Mouse (Mus musculus): ENCODE data around the gene Arhgef28.
A peak's percentile ranks its signal among the peaks of the same experiment; 100 is the strongest.

Arhgef28 gene

GRCm38 (mm10) chr13:97898590-97898989 is 307.6 kb downstream of the Arhgef28 start:
- DNase-seq, result no peak

DNA sequence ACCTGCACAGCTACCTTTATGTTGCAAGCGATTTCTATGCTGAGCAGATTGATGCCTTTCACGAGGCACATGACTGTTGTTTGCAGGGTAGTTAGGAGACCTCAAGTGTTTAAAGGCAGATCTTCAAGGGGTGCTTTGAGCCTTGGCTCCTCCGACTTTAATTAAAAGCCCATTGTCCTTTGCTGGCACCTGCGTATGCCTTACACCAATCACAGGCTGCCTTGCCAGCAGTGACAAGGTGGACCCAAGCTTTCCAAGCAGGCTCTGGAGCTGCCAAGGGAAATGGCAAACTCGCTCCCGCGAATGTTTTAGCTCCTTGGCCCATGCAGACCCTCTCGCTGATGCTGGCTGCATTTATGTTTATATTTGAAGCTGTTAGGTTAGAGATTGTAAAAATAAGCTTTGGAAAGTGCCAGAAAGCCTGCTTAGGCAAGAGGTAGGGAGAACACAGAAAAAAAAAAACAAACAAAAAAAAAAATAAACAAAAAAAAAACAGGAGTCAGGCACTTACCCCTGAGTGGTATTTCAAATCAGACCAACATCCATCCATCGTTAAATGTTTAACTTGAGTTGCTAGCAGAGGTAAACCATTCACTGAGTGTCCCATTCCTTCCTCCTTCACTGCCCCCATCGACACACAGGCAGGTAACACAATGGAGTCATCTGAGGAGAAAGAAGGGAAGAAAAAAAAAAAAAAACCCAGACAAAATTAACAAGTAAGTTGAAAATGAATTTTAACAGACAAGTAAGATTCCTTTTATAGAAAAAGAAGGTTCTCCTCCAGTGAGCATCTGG is 313.0 kb downstream of the Arhgef28 start:
- peak; percentile 32 for DNase-seq

GRCm38 (mm10) chr13:97892089-97892884 is 314.0 kb downstream of the Arhgef28 start:
- no peak for DNase-seq

GRCm38 (mm10) chr13:97888046-97888445 is 318.2 kb downstream of the Arhgef28 start:
- DNase-seq, result no peak

DNA sequence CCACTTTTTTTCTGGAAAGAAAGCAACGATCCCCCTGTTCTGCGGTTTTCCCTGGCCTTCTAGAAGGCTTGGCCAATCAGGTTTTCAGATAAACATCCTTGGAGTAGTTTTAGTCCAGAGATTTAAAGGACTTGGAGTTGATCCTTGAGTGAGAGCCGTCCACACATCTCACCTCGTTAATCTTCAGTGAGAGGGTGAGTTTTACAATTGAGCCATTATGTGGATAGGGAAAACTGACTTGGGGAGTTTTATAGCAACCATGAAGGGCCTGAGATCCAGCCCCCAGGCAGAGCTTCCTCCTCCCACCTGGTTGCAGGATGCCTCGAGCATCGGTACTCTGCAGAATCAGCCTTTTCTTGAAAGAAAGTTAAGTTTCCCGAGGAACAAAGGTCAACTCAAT is 318.7 kb downstream of the Arhgef28 start:
- no peak for DNase-seq

DNA sequence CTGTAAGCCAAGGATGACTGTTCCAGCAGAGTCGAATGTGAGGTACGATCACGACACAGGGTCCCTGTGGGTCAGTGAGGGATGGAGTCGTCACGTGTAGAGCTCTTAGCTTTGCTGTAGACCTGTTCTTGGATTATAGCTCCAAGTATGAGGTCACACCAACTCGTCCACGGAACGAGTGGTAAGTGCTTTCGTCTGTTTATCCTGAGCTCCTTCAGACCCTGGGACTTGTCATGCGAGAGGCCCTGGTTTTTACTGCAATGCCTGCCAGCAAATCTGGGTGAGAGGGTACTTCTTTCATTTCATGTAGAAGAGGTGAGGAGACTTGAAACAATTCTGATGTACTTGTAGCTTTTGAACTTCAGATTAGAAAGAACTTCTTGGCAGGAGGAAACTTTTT is 322.6 kb downstream of the Arhgef28 start:
- DNase-seq, result peak; percentile 44

- DNase-seq, result no peak
Observed at GRCm38 (mm10) chr13:97876450-97876849, 329.8 kb downstream of the Arhgef28 start.

DNA sequence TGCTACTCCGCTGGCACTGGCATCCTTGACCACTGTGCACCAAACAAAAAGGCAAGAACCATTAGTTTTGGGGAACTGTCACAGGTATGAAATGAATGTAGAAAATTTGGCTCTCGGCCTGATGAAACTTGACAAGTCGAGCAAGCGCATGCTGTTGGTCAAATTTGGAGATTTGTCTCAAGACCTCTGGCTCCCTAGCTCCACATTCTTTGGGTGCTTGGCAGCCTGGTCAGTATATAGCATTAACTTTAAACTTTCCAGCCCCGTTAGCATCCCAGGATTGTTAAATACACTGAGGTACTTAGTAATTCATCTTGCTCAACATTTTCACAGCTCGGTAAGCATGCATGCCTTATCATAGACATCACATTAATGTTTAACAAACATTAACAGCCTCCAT is 330.2 kb downstream of the Arhgef28 start:
- DNase-seq, result no peak

DNA sequence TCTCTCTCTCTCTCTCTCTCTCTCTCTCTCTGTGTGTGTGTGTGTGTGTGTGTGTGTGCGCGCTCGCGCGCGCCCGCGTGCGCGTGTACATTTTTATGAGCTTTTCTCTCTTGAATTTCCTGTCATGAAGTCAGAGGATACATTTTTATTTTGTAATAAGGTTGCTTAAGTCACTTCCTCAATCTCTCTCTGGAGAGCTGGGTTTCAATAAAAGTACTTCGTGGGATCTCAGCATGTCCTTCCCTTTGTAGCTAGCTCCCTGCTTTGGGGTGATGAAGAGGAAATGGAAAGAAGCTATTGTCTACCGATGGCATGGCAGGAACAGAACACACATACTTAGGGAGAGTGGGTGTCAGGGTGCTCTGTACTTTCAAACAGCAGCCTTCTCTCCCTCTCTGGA is 336.8 kb downstream of the Arhgef28 start:
- DNase-seq, result no peak

DNA sequence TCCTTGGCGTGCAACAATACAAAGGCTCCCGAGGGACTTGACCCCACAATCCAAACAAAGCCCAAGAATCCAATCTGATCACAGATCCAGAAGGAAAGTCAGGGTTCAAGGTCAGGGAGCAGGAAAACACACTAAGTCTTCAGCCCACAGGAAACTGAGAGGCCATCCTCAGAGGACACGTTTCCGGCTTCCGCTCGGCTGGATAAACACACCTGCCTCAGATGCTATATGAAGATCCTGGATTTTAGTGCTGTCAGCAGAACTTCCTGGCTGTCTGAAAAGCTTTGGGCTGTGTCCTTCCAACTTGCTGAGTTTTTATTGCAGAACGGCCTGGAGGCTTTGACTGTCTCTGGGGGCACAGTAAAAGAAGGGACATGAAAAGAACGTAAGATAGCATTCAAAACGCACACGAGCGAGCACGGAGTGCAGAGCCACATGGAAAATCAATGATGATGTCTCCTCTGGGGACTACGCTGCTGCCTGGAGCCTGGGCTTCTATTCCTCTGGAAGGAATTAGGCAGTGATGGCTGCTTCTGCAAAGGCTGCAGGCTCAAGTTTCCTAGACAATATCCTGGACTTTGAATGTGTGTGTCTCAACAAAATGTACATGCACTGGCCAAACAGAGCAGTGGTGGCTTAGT is 338.8 kb downstream of the Arhgef28 start:
- DNase-seq, result no peak

GRCm38 (mm10) chr13:97859071-97859470 is 347.2 kb downstream of the Arhgef28 start:
- no peak for DNase-seq

- DNase-seq, result no peak
Observed at GRCm38 (mm10) chr13:97857860-97858259, 348.4 kb downstream of the Arhgef28 start.

GRCm38 (mm10) chr13:97853356-97853968 is 352.8 kb downstream of the Arhgef28 start:
- DNase-seq, result peak; percentile 45
